Mouse (Mus musculus) small intestine, adult 2 months (tissue): ENCODE measurements around the gene Alkbh4.

Experiments used
- CTCF ChIP-seq: fragments of 200-500 bp; IDR thresholded peaks from 2 replicates; pipeline ENCODE4 v1.5.1; 2012; ENCODE audit warnings: low read depth, mild to moderate bottlenecking, control low read depth, inconsistent platforms, low read length, moderate library complexity, mixed read lengths; ENCODE audit not compliant: insufficient replicate concordance, insufficient read length; ENCODE audit errors: extremely low read depth
- POLR2A ChIP-seq: fragments of 200-500 bp; IDR thresholded peaks from 2 replicates; pipeline ENCODE4 v1.6.1; 2012; ENCODE audit warnings: low read depth, mild to moderate bottlenecking, control low read depth, inconsistent platforms, low read length, moderate library complexity

DNA sequence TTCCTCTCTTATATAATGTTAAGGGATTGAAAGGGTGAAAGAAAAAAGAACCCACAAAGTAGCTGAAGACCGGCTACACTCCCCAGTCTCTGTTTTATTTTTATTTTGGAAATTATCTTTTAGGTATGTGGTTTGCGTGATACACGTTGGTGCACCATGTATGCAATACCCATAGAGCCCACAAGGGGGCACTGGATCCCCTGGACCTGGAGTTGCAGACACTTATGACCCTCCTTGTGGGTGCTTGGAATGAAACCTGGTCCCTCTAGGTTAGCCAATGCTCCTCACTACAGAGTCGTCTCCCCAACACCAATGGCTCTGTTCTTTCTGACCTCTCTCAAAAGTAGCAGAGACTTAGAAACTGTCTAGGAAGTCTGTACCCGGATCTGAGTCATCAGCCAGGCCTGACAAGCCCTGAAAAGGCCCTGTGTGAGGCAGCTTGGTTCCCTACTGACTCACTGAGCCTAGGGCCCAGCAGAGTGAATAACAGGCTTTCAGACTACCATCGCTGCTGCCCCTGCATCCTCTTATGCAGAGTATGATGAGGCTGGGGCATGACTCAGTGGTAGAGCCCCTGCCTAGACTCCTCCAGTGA is 7.3 kb downstream of the Alkbh4 start:
- TF ChIP-seq CTCF: peak; percentile 45; the same call in 1 of the 2 replicates
- no peak for TF ChIP-seq POLR2A
